Mouse (Mus musculus) mouse trophoblast stem cell (cell line): Measurements from ENCODE around the gene St6galnac3.
"Not testable (repeated sequence)": the region's sequence is repeated elsewhere in the genome, so short reads cannot be mapped to it uniquely, and the experiment has no call there.

Experiments
- in situ Hi-C, 2 experiments: fragments of 300-500 bp; cut with MseI, MboI; formaldehyde crosslinking; loops; 2 replicates in 1 of 2; 3 replicates in 1 of 2; pipeline ENCODE4 v1.15.1; 2025

The St6galnac3 gene

GRCm38 (mm10) chr3:153724701-153725668 is at the start of gene St6galnac3:
TSS of gene St6galnac3 (minus strand) at chr3:153725174.
- in situ Hi-C loops, result no loop called here

GRCm38 (mm10) chr3:153774568-153774967 is 49.6 kb upstream of the St6galnac3 start:
- in situ Hi-C loops, result no loop called here

- in situ Hi-C loops, result no loop called here
Measured at GRCm38 (mm10) chr3:153771479-153771878, 46.5 kb upstream of the St6galnac3 start.

GRCm38 (mm10) chr3:153770573-153770972 is 45.6 kb upstream of the St6galnac3 start:
- in situ Hi-C loops, result no loop called here

- in situ Hi-C loops, result no loop called here
Measured at GRCm38 (mm10) chr3:153769220-153769619, 44.2 kb upstream of the St6galnac3 start.

GRCm38 (mm10) chr3:153765171-153765570 is 40.2 kb upstream of the St6galnac3 start:
- in situ Hi-C loops, result no loop called here

GRCm38 (mm10) chr3:153764760-153765159 is 39.8 kb upstream of the St6galnac3 start:
- in situ Hi-C loops, result no loop called here

- in situ Hi-C loops, result no loop called here
Measured at GRCm38 (mm10) chr3:153761171-153761570, 36.2 kb upstream of the St6galnac3 start.

- in situ Hi-C loops, result no loop called here
Measured at GRCm38 (mm10) chr3:153759269-153759668, 34.3 kb upstream of the St6galnac3 start.

- in situ Hi-C loops, result no loop called here
Measured at GRCm38 (mm10) chr3:153756500-153756996, 31.6 kb upstream of the St6galnac3 start.

GRCm38 (mm10) chr3:153755785-153756326 is 30.9 kb upstream of the St6galnac3 start:
- in situ Hi-C loops, result not testable (repeated sequence)

GRCm38 (mm10) chr3:153751435-153751834 is 26.5 kb upstream of the St6galnac3 start:
- in situ Hi-C loops, result no loop called here

- in situ Hi-C loops, result no loop called here
Measured at GRCm38 (mm10) chr3:153749359-153749758, 24.4 kb upstream of the St6galnac3 start.

GRCm38 (mm10) chr3:153748293-153748692 is 23.3 kb upstream of the St6galnac3 start:
- in situ Hi-C loops, result no loop called here

GRCm38 (mm10) chr3:153745099-153745498 is 20.1 kb upstream of the St6galnac3 start:
- in situ Hi-C loops, result no loop called here

- in situ Hi-C loops, result no loop called here
Measured at GRCm38 (mm10) chr3:153744447-153744846, 19.5 kb upstream of the St6galnac3 start.

GRCm38 (mm10) chr3:153741800-153742199 is 16.8 kb upstream of the St6galnac3 start:
- in situ Hi-C loops, result no loop called here

- in situ Hi-C loops, result no loop called here
Measured at GRCm38 (mm10) chr3:153739351-153739750, 14.4 kb upstream of the St6galnac3 start.

- in situ Hi-C loops, result no loop called here
Measured at GRCm38 (mm10) chr3:153738421-153738820, 13.4 kb upstream of the St6galnac3 start.

GRCm38 (mm10) chr3:153736756-153737280 is 11.8 kb upstream of the St6galnac3 start:
- in situ Hi-C loops, result no loop called here

GRCm38 (mm10) chr3:153735796-153736549 is 11.0 kb upstream of the St6galnac3 start:
- in situ Hi-C loops, result no loop called here

- in situ Hi-C loops, result no loop called here
Measured at GRCm38 (mm10) chr3:153734741-153735140, 9.8 kb upstream of the St6galnac3 start.
